Mouse (Mus musculus): Measurements from ENCODE around the gene Olfr1251. TPM values are rescaled to one million over a fixed set of nuclear protein-coding genes. Genes with fewer than 3 reads are reported as not detected.
"Not testable (repeated sequence)": the region's sequence is repeated elsewhere in the genome, so short reads cannot be mapped to it uniquely, and the experiment has no call there.

Olfr1251 gene
- not detected in 2 replicates for polyA plus RNA-seq (2014; fragmentation: Nextera tagmentation; extraction: Ambion mirVana)

DNA sequence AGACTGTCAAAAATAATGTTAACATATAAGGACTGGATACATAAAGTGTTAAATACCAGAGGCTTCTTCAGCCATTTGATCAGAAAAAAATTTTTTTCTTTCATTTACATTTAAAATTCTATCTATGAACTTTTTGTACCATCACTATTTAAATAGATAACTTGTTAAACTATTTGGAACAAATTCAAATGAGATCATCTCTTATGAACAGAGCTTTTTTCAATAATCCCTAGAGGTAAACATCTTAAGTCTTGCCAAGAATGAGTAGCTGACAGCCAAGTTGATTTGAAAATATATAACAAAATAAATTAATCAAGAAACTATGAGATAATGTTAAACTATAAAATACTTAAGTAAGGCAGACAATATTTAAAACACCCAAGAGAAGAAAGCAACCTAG lies at the start of gene Olfr1251:
TSS of gene Olfr1251 (minus strand) at position 101 of the 400 bp plus-strand sequence.
- H3K27me3 ChIP-seq (ENCODE audit: control insufficient read depth, insufficient read depth, low read length), result no peaks in the 10 kb centered on the region
- no peak within 1 kb of the TSS for H3K4me2 ChIP-seq (ENCODE audit: low read length)
- no peaks in the 10 kb centered on the region for H3K4me1 ChIP-seq (ENCODE audit: control insufficient read depth in 2 of 2, insufficient read depth in 2 of 2, low read length in 2 of 2)
- H3K27ac ChIP-seq (replicated peaks in 1 of 2; ENCODE audit: control insufficient read depth in 1 of 2, insufficient read depth in 1 of 2, low read depth in 2 of 2, low read length in 2 of 2), result no peak within 1 kb of the TSS
- no peaks in the 10 kb centered on the region for H3K36me3 ChIP-seq (ENCODE audit: control insufficient read depth, insufficient read depth, low read length)
- ATAC-seq (ENCODE audit: insufficient number of reproducible peaks, insufficient read depth, low FRiP score, low read depth), result no peak
- H3K4me3 ChIP-seq (ENCODE audit: control insufficient read depth in 1 of 2, insufficient read depth in 1 of 2, low read depth in 1 of 2, low read length in 2 of 2), result no peak within 1 kb of the TSS
- H3K9ac ChIP-seq (ENCODE audit: low read length), result no peak within 1 kb of the TSS
- H3K9me3 ChIP-seq (ENCODE audit: control insufficient read depth, low read length), result no peaks in the 10 kb centered on the region

DNA sequence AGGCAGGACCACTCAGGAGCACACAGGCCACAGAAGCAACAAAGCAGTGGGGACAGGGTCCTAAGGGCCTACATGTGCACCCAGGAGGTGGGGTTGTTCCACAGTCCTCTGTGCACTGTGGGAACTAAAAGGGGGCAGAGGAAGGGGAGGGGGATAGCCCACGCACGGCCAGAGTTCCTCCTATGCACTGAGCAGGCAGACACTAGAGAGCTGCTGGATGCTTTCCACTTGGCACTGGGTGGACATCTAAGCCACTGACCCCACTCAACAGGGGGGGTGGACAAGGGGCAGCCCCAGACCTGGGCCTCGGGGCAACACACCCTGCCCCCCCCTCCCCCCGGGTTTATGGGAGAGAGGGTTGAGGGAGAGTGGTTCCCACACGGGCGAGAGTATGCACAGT lies 20.2 kb upstream of the Olfr1251 start:
- Histone ChIP-seq H3K9me3 (ENCODE audit: control insufficient read depth, low read length) (no peaks in the 10 kb centered on the region), H3K27me3 (ENCODE audit: control insufficient read depth, insufficient read depth, low read length) (no peaks in the 10 kb centered on the region), H3K36me3 (ENCODE audit: control insufficient read depth, insufficient read depth, low read length) (no peaks in the 10 kb centered on the region), H3K27ac (replicated peaks in 1 of 2; ENCODE audit: control insufficient read depth in 1 of 2, insufficient read depth in 1 of 2, low read depth in 2 of 2, low read length in 2 of 2) (no peak overlapping the region), H3K4me2 (ENCODE audit: low read length) (no peak overlapping the region), H3K9ac (ENCODE audit: low read length) (no peak overlapping the region), H3K4me3 (ENCODE audit: control insufficient read depth in 1 of 2, insufficient read depth in 1 of 2, low read depth in 1 of 2, low read length in 2 of 2) (no peak overlapping the region), H3K4me1 (ENCODE audit: control insufficient read depth in 2 of 2, insufficient read depth in 2 of 2, low read length in 2 of 2) (no peaks in the 10 kb centered on the region)
- WGBS, result 67% methylated on average over 4 of the region's 6 CpGs
- 0 out of 2 replicates have a peak, but pooled peaks have one; percentile 31 for ATAC-seq (ENCODE audit: insufficient number of reproducible peaks, insufficient read depth, low FRiP score, low read depth)

GRCm38 (mm10) chr2:89661367-89661766 lies 10.4 kb downstream of the Olfr1251 start, which contains the start of gene Olfr1250:
TSS of gene Olfr1250 (minus strand) at chr2:89661467.
- no peak within 1 kb of the TSS for H3K9ac ChIP-seq (ENCODE audit: low read length)
- H3K4me1 ChIP-seq (ENCODE audit: control insufficient read depth in 2 of 2, insufficient read depth in 2 of 2, low read length in 2 of 2), result no peaks in the 10 kb centered on the region
- no peak within 1 kb of the TSS for H3K4me3 ChIP-seq (ENCODE audit: control insufficient read depth in 1 of 2, insufficient read depth in 1 of 2, low read depth in 1 of 2, low read length in 2 of 2)
- H3K36me3 ChIP-seq (ENCODE audit: control insufficient read depth, insufficient read depth, low read length), result no peaks in the 10 kb centered on the region
- H3K27ac ChIP-seq (replicated peaks in 1 of 2; ENCODE audit: control insufficient read depth in 1 of 2, insufficient read depth in 1 of 2, low read depth in 2 of 2, low read length in 2 of 2), result no peak within 1 kb of the TSS
- H3K4me2 ChIP-seq (ENCODE audit: low read length), result no peak within 1 kb of the TSS
- no peaks in the 10 kb centered on the region for H3K9me3 ChIP-seq (ENCODE audit: control insufficient read depth, low read length)
- H3K27me3 ChIP-seq (ENCODE audit: control insufficient read depth, insufficient read depth, low read length), result no peaks in the 10 kb centered on the region
- no peak for ATAC-seq (ENCODE audit: insufficient number of reproducible peaks, insufficient read depth, low FRiP score, low read depth)

DNA sequence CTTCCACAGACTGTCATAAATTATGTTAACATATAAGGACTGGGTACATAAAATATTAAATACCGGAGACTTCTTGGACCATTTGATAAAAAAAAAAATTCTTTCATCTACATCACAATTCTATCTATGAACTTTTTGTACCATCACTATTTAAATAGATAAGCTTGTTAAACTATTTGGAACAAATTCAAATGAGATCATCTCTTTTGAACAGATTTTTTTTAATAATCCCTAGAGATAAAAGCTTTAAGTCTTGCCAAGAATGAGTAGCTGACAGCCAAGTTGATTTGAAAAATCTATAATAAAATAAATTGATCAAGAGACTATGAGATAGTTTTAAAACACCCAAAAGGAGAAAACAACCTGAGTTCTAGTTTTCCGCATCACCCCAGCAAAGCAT lies 36.9 kb downstream of the Olfr1251 start, which contains the start of gene Olfr1249:
TSS of gene Olfr1249 (minus strand) at position 101 of the 400 bp plus-strand sequence.
- H3K27ac ChIP-seq (replicated peaks in 1 of 2; ENCODE audit: control insufficient read depth in 1 of 2, insufficient read depth in 1 of 2, low read depth in 2 of 2, low read length in 2 of 2), result no peak within 1 kb of the TSS
- H3K27me3 ChIP-seq (ENCODE audit: control insufficient read depth, insufficient read depth, low read length), result no peaks in the 10 kb centered on the region
- H3K4me3 ChIP-seq (ENCODE audit: control insufficient read depth in 1 of 2, insufficient read depth in 1 of 2, low read depth in 1 of 2, low read length in 2 of 2), result no peak within 1 kb of the TSS
- H3K9ac ChIP-seq (ENCODE audit: low read length), result no peak within 1 kb of the TSS
- H3K4me1 ChIP-seq (ENCODE audit: control insufficient read depth in 2 of 2, insufficient read depth in 2 of 2, low read length in 2 of 2), result no peaks in the 10 kb centered on the region
- H3K4me2 ChIP-seq (ENCODE audit: low read length), result no peak within 1 kb of the TSS
- no peak for ATAC-seq (ENCODE audit: insufficient number of reproducible peaks, insufficient read depth, low FRiP score, low read depth)
- no peaks in the 10 kb centered on the region for H3K9me3 ChIP-seq (ENCODE audit: control insufficient read depth, low read length)
- no peaks in the 10 kb centered on the region for H3K36me3 ChIP-seq (ENCODE audit: control insufficient read depth, insufficient read depth, low read length)
- 81% methylated on average over 2 of the region's 2 CpGs for WGBS

- ATAC-seq (ENCODE audit: insufficient number of reproducible peaks, insufficient read depth, low FRiP score, low read depth); H3K9me3 ChIP-seq (ENCODE audit: control insufficient read depth, low read length); H3K36me3 ChIP-seq (ENCODE audit: control insufficient read depth, insufficient read depth, low read length); H3K9ac ChIP-seq (ENCODE audit: low read length); H3K4me2 ChIP-seq (ENCODE audit: low read length); H3K4me1 ChIP-seq (ENCODE audit: control insufficient read depth in 2 of 2, insufficient read depth in 2 of 2, low read length in 2 of 2); H3K4me3 ChIP-seq (ENCODE audit: control insufficient read depth in 1 of 2, insufficient read depth in 1 of 2, low read depth in 1 of 2, low read length in 2 of 2); H3K27me3 ChIP-seq (ENCODE audit: control insufficient read depth, insufficient read depth, low read length); H3K27ac ChIP-seq (replicated peaks in 1 of 2; ENCODE audit: control insufficient read depth in 1 of 2, insufficient read depth in 1 of 2, low read depth in 2 of 2, low read length in 2 of 2): not testable (repeated sequence)
- 84% methylated on average over 1 of the region's 1 CpGs for WGBS
These were observed 53.6 kb downstream of the Olfr1251 start, which contains the start of gene Olfr1248 for GRCm38 (mm10) chr2:89618145-89618544. TSS of gene Olfr1248 (minus strand) at chr2:89618245.

Other genes starting within 250 kb of the Olfr1251 start
- not detected in 2 replicates for gene Olfr1240, start 228.9 kb downstream of the Olfr1251 start, polyA plus RNA-seq (2014; fragmentation: Nextera tagmentation; extraction: Ambion mirVana)
- gene Olfr1241, start 184.8 kb downstream of the Olfr1251 start, polyA plus RNA-seq (2014; fragmentation: Nextera tagmentation; extraction: Ambion mirVana), result not detected in 2 replicates
- gene Olfr1242, start 173.6 kb downstream of the Olfr1251 start, polyA plus RNA-seq (2014; fragmentation: Nextera tagmentation; extraction: Ambion mirVana), result not detected in 2 replicates
- not detected in 2 replicates for gene Olfr1243, start 140.4 kb downstream of the Olfr1251 start, polyA plus RNA-seq (2014; fragmentation: Nextera tagmentation; extraction: Ambion mirVana)
- not detected in 2 replicates for gene Olfr1245, start 93.5 kb downstream of the Olfr1251 start, polyA plus RNA-seq (2014; fragmentation: Nextera tagmentation; extraction: Ambion mirVana)
- not detected in 2 replicates for gene Olfr1246, start 78.8 kb downstream of the Olfr1251 start, polyA plus RNA-seq (2014; fragmentation: Nextera tagmentation; extraction: Ambion mirVana)
- not detected in 2 replicates for gene Olfr1247, start 57.8 kb downstream of the Olfr1251 start, polyA plus RNA-seq (2014; fragmentation: Nextera tagmentation; extraction: Ambion mirVana)
- gene Olfr1248, start 53.7 kb downstream of the Olfr1251 start, polyA plus RNA-seq (2014; fragmentation: Nextera tagmentation; extraction: Ambion mirVana), result not detected in 2 replicates
- not detected in 2 replicates for gene Olfr1249, start 37.0 kb downstream of the Olfr1251 start, polyA plus RNA-seq (2014; fragmentation: Nextera tagmentation; extraction: Ambion mirVana)
- gene Olfr1250, start 10.5 kb downstream of the Olfr1251 start, polyA plus RNA-seq (2014; fragmentation: Nextera tagmentation; extraction: Ambion mirVana), result not detected in 2 replicates
- gene Olfr1252, start 53.1 kb upstream of the Olfr1251 start, polyA plus RNA-seq (2014; fragmentation: Nextera tagmentation; extraction: Ambion mirVana), result not detected in 2 replicates
- gene Olfr1253, start 85.2 kb upstream of the Olfr1251 start, polyA plus RNA-seq (2014; fragmentation: Nextera tagmentation; extraction: Ambion mirVana), result not detected in 2 replicates
- gene Olfr1254, start 121.7 kb upstream of the Olfr1251 start, polyA plus RNA-seq (2014; fragmentation: Nextera tagmentation; extraction: Ambion mirVana), result not detected in 2 replicates
- not detected in 2 replicates for gene Olfr1255, start 140.1 kb upstream of the Olfr1251 start, polyA plus RNA-seq (2014; fragmentation: Nextera tagmentation; extraction: Ambion mirVana)
- not detected in 2 replicates for gene Olfr1256, start 169.6 kb upstream of the Olfr1251 start, polyA plus RNA-seq (2014; fragmentation: Nextera tagmentation; extraction: Ambion mirVana)
- gene Olfr48, start 176.3 kb upstream of the Olfr1251 start, polyA plus RNA-seq (2014; fragmentation: Nextera tagmentation; extraction: Ambion mirVana), result not detected in 2 replicates
- gene Olfr1257, start 206.5 kb upstream of the Olfr1251 start, polyA plus RNA-seq (2014; fragmentation: Nextera tagmentation; extraction: Ambion mirVana), result not detected in 2 replicates